Mouse (Mus musculus) cerebellum, adult (tissue): ENCODE results near the gene Prkar1a.
"Not testable (repeated sequence)": the region's sequence is repeated elsewhere in the genome, so short reads cannot be mapped to it uniquely, and the experiment has no call there.

Source experiments
- ATAC-seq: cut with Nextera tagmentation; 2 replicates; pipeline ENCODE4 v1.9.2; 2017; ENCODE audit warnings: mild to moderate bottlenecking, moderate library complexity, mixed read lengths; ENCODE audit not compliant: insufficient number of reproducible peaks, low FRiP score, low TSS enrichment

Gene Prkar1a

GRCm38 (mm10) chr11:109635871-109636395, 13.3 kb upstream of the Prkar1a start:
- no peak for ATAC-seq

GRCm38 (mm10) chr11:109641498-109642222, 7.5 kb upstream of the Prkar1a start:
- no peak for ATAC-seq

GRCm38 (mm10) chr11:109648510-109648909, 695 bp upstream of the Prkar1a start:
- ATAC-seq: no peak

- ATAC-seq: peak; percentile 84
These were observed 933 bp downstream of the Prkar1a start for GRCm38 (mm10) chr11:109649975-109650701.

- ATAC-seq: peak; percentile 85
These were observed 1.8 kb downstream of the Prkar1a start for GRCm38 (mm10) chr11:109650788-109651565.

GRCm38 (mm10) chr11:109651566-109652024, 2.4 kb downstream of the Prkar1a start:
- no peak for ATAC-seq

GRCm38 (mm10) chr11:109652505-109652904, 3.3 kb downstream of the Prkar1a start:
- ATAC-seq: no peak

- ATAC-seq: no peak
These were observed 4.0 kb downstream of the Prkar1a start for GRCm38 (mm10) chr11:109653201-109653600.

GRCm38 (mm10) chr11:109654581-109654980, 5.4 kb downstream of the Prkar1a start:
- ATAC-seq: no peak

GRCm38 (mm10) chr11:109656232-109656631, 7.0 kb downstream of the Prkar1a start:
- no peak for ATAC-seq

GRCm38 (mm10) chr11:109660526-109660925, 11.3 kb downstream of the Prkar1a start:
- ATAC-seq: not testable (repeated sequence)

GRCm38 (mm10) chr11:109664293-109664692, 15.1 kb downstream of the Prkar1a start:
- no peak for ATAC-seq

GRCm38 (mm10) chr11:109665424-109665823, 16.2 kb downstream of the Prkar1a start:
- no peak for ATAC-seq

- no peak for ATAC-seq
These were observed 17.2 kb downstream of the Prkar1a start for GRCm38 (mm10) chr11:109666411-109666810.

- ATAC-seq: no peak
These were observed 18.2 kb downstream of the Prkar1a start for GRCm38 (mm10) chr11:109667371-109667770.

GRCm38 (mm10) chr11:109668115-109668725, 19.0 kb downstream of the Prkar1a start:
- ATAC-seq: no peak

GRCm38 (mm10) chr11:109669149-109669708, 20.0 kb downstream of the Prkar1a start:
- no peak for ATAC-seq

- ATAC-seq: no peak
These were observed 21.1 kb downstream of the Prkar1a start for GRCm38 (mm10) chr11:109670026-109670916.
